Mouse (Mus musculus): Measurements from ENCODE around the gene Fam71f2. TPM values are rescaled to one million over a fixed set of nuclear protein-coding genes. Genes with fewer than 3 reads are reported as not detected.

Fam71f2 gene
- polyA plus RNA-seq, 1 experiment = 0.20 TPM

DNA sequence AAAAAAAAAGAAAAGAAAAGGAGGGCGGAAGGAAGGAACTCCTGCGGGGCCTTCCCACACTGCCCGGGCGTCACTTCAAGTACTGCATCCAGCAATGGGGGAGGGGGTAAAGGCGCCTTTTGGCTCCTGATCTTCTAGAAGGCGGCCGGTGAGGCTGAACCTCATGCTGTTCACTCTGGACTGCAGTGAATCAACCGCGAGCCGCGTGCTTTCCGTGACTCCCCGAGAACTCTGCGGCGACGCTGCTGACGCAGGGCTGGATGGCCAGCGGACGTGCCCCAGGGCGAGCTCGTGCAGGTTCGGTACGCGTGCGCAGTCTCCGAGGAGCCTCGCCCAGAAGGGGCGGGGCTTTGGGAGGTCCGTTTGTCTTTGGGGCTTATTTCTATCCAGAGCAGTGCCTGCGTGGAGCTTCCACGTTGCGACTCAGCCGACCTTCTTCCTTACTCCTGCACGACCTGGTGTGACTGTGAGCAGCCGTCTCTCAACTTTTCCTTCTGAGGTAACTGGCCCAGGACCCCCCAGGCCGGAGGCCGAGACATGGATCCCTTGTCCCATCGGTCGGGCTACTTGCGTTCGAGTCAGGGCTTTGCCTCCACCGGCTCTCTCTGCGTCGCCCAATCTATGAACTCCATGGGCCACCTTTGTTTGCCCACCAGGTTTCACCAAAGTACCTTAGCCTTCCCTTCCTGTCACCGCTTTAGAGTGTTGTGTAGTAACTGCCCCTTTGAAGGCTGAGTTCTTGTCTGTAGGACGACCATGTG is 6.9 kb upstream of the Fam71f2 start, which contains the start of gene Hilpda:
Hilpda (plus strand) TSS at position 177 of the 761 bp plus-strand sequence.
- no peaks in the 10 kb centered on the region for H3K36me3 ChIP-seq (ENCODE audit: control insufficient read depth, insufficient read depth, low read length)

DNA sequence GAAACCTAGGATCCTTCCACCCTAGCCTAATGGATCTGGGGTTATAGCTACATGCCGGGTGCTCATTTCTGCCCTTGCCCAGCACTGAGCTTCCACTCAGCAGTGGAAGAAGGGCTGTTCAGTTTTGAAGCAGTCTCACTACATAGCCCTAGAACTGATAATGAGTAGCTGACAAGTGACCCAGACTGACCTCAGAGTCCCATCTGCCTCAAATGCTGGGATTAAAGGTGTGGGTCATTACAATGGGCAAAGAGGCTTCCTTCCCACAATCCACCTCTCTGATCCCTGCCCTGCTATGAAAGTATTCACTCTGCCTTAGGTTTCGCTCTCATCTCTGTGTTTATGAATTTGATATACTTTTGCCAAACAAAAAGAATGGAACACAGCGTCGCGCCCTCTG is 2.6 kb upstream of the Fam71f2 start:
- H3K36me3 ChIP-seq (ENCODE audit: control insufficient read depth, insufficient read depth, low read length) = no peaks in the 10 kb centered on the region
- H3K4me1 ChIP-seq (ENCODE audit: control insufficient read depth, insufficient read depth, insufficient read length, low read length) = peaks cover 2% of the 10 kb centered on the region; the same call in 1 of the 2 replicates
- no peak overlapping the region for H3K4me3 ChIP-seq (ENCODE audit: low read depth, low read length)
- H3K27ac ChIP-seq (ENCODE audit: insufficient read depth, low read depth, low read length) = no peak overlapping the region
- 90% methylated on average over 5 of the region's 5 CpGs for WGBS
- no peak for TF ChIP-seq CTCF (IDR thresholded peaks at IDR 0.05; ENCODE audit: extremely low read depth, insufficient read length, insufficient replicate concordance, low read depth, low read length)
- no peak for TF ChIP-seq POLR2A (IDR thresholded peaks at IDR 0.05; ENCODE audit: low read depth, low read length)
- no peaks in the 10 kb centered on the region for H3K27me3 ChIP-seq (ENCODE audit: control insufficient read depth, insufficient read depth, low read length)

More for the DNA sequence above, 6.9 kb upstream of the Fam71f2 start, which contains the start of gene Hilpda:
- Histone ChIP-seq H3K27ac (ENCODE audit: insufficient read depth, low read depth, low read length) (peak within 1 kb of the TSS; percentile 51; the same call in 1 of the 2 replicates), H3K27me3 (ENCODE audit: control insufficient read depth, insufficient read depth, low read length) (no peaks in the 10 kb centered on the region), H3K4me3 (ENCODE audit: low read depth, low read length) (peak within 1 kb of the TSS; percentile 81), H3K4me1 (ENCODE audit: control insufficient read depth, insufficient read depth, insufficient read length, low read length) (peaks cover 4% of the 10 kb centered on the region)
- WGBS = under 1% methylated on average over 46 of the region's 46 CpGs
- TF ChIP-seq CTCF (IDR thresholded peaks at IDR 0.05; ENCODE audit: extremely low read depth, insufficient read length, insufficient replicate concordance, low read depth, low read length) = 0 out of 2 replicates have a peak, but pooled peaks have one; percentile 10
- peak; percentile 54 for TF ChIP-seq POLR2A (IDR thresholded peaks at IDR 0.05; ENCODE audit: low read depth, low read length)

DNA sequence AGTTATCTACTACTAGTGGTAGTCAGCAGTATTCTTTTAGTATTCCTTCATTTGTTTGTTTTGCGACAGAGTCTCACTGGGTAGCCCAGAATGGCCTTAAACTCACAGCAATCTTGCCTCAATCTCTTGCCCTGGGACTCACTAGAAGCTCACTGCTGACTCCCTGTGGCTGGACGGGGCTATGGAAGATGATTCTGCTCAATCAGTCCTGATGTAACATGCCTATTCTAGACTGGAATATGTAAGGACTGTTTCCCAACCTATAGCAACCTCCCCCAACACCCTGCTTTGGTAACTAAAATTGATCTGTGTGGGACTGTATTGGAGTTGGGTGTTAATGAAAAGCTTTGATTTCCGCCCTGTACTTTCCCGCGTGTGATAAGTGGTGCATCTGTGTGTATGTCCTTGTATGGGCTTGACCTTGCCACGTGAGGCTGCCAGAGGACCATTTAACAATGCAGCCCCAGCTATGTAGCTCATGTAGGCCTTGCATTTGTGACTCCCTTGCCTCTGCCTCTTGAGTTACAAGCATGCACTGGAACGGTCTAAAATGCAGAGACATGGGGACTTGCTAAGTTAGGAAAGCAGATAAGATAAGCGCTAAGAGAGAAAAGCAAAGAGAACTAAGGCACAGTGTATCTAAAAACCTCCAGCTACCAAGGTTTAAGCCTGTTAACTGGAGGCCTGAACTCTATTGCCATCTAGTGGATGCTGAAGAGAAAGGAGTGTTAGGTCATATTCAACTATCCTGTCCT is 703 bp upstream of the Fam71f2 start:
- WGBS = 22% methylated on average over 8 of the region's 8 CpGs
- Histone ChIP-seq H3K27me3 (ENCODE audit: control insufficient read depth, insufficient read depth, low read length) (no peaks in the 10 kb centered on the region), H3K4me3 (ENCODE audit: low read depth, low read length) (no peak overlapping the region), H3K4me1 (ENCODE audit: control insufficient read depth, insufficient read depth, insufficient read length, low read length) (no peaks in the 10 kb centered on the region), H3K27ac (ENCODE audit: insufficient read depth, low read depth, low read length) (no peak overlapping the region), H3K36me3 (ENCODE audit: control insufficient read depth, insufficient read depth, low read length) (no peaks in the 10 kb centered on the region)
- TF ChIP-seq POLR2A (IDR thresholded peaks at IDR 0.05; ENCODE audit: low read depth, low read length) = no peak
- no peak; the same call in 1 of the 2 replicates for TF ChIP-seq CTCF (IDR thresholded peaks at IDR 0.05; ENCODE audit: extremely low read depth, insufficient read length, insufficient replicate concordance, low read depth, low read length)

DNA sequence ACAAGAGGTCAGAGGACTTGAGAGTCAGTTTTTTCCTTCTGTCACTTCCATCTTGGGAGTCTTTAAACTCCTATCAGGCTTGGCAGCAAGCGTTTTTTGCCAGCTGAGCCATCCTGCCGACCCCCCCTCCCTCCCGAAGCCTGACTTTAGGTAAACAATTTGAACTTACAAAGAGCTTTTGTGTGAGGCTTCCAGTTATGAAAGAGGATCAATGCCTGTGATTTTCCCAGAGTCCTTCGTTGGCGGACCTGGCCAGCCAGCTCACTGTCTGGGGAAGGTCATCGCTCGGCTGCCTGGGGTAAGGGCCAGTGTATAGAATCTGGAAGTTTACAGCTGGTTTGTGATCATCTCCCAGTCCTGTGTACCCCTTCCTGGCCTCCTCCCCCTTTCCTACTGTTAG is 1.3 kb downstream of the Fam71f2 start:
- WGBS = 55% methylated on average over 7 of the region's 7 CpGs
- no peaks in the 10 kb centered on the region for H3K36me3 ChIP-seq (ENCODE audit: control insufficient read depth, insufficient read depth, low read length)
- H3K27me3 ChIP-seq (ENCODE audit: control insufficient read depth, insufficient read depth, low read length) = no peaks in the 10 kb centered on the region
- no peak overlapping the region for H3K4me3 ChIP-seq (ENCODE audit: low read depth, low read length)
- no peak for TF ChIP-seq POLR2A (IDR thresholded peaks at IDR 0.05; ENCODE audit: low read depth, low read length)
- TF ChIP-seq CTCF (IDR thresholded peaks at IDR 0.05; ENCODE audit: extremely low read depth, insufficient read length, insufficient replicate concordance, low read depth, low read length) = no peak
- no peaks in the 10 kb centered on the region for H3K4me1 ChIP-seq (ENCODE audit: control insufficient read depth, insufficient read depth, insufficient read length, low read length)
- H3K27ac ChIP-seq (ENCODE audit: insufficient read depth, low read depth, low read length) = no peak overlapping the region

DNA sequence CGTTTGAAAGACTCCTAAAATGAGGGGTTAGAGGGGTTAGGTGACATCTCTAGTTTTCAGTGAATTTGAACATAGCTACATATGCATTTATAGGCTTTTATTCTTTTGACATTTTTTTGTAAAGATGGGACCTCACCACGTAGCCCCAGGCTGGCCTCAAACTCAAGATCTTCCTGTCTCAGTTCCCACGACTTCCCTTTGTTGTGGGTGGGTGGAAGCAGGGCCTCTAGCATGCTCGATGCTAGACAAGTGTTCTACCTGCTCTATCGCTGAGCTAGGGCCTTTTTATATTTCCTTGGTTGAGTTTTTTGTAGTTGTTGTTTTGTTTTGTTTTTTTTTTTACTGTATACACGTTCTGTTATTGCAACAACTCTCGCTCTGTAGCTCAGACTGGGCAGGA is 7.5 kb downstream of the Fam71f2 start:
- Histone ChIP-seq H3K4me3 (ENCODE audit: low read depth, low read length) (no peak overlapping the region), H3K4me1 (ENCODE audit: control insufficient read depth, insufficient read depth, insufficient read length, low read length) (no peaks in the 10 kb centered on the region), H3K27ac (ENCODE audit: insufficient read depth, low read depth, low read length) (no peak overlapping the region), H3K36me3 (ENCODE audit: control insufficient read depth, insufficient read depth, low read length) (no peaks in the 10 kb centered on the region), H3K27me3 (ENCODE audit: control insufficient read depth, insufficient read depth, low read length) (no peaks in the 10 kb centered on the region)
- WGBS = 75% methylated on average over 7 of the region's 7 CpGs
- TF ChIP-seq POLR2A (IDR thresholded peaks at IDR 0.05; ENCODE audit: low read depth, low read length) (no peak), CTCF (IDR thresholded peaks at IDR 0.05; ENCODE audit: extremely low read depth, insufficient read length, insufficient replicate concordance, low read depth, low read length) (no peak)

DNA sequence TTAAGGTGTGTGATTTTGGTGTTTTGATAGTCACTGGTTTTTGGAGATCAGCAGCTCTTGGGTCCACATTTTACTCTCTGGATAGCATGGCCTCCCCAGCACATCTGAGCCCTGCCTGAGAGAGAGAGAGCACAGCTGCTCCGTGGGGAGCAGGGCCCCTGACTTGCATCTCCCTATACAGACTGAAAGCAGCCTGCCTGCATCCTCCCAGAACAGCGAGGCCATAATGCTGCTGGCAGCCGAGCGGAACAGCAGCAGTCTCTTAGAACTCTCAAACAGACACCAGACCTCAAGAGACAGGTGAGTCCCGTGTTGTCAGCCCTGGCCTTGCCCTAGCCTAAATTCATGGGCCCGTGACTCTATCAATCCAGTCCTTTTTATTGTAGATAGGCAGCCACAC is 8.1 kb downstream of the Fam71f2 start:
- TF ChIP-seq CTCF (IDR thresholded peaks at IDR 0.05; ENCODE audit: extremely low read depth, insufficient read length, insufficient replicate concordance, low read depth, low read length) (no peak), POLR2A (IDR thresholded peaks at IDR 0.05; ENCODE audit: low read depth, low read length) (no peak)
- WGBS = 64% methylated on average over 6 of the region's 6 CpGs
- Histone ChIP-seq H3K27me3 (ENCODE audit: control insufficient read depth, insufficient read depth, low read length) (no peaks in the 10 kb centered on the region), H3K4me1 (ENCODE audit: control insufficient read depth, insufficient read depth, insufficient read length, low read length) (no peaks in the 10 kb centered on the region), H3K36me3 (ENCODE audit: control insufficient read depth, insufficient read depth, low read length) (no peaks in the 10 kb centered on the region), H3K27ac (ENCODE audit: insufficient read depth, low read depth, low read length) (no peak overlapping the region), H3K4me3 (ENCODE audit: low read depth, low read length) (no peak overlapping the region)

DNA sequence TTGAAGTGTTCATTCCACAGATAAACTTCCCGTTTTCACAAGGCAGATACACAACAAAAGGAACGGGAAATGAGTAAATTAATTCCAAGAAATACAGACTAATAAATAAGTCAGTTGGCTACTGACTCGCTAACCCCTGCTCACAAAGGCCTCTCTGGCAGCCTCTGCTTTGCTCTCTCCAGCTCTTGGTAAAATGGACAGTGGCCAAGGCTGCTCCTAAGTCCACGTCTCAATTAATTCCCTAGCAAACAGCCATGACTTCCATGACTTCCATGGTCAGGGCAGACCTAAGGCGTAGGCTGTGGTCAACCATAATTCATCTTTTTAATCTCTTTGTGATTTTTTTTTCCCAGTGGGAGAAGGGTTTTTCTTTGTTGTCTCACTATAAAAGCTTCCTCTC is 8.6 kb downstream of the Fam71f2 start:
- H3K36me3 ChIP-seq (ENCODE audit: control insufficient read depth, insufficient read depth, low read length) = no peaks in the 10 kb centered on the region
- no peak for TF ChIP-seq POLR2A (IDR thresholded peaks at IDR 0.05; ENCODE audit: low read depth, low read length)
- no peak for TF ChIP-seq CTCF (IDR thresholded peaks at IDR 0.05; ENCODE audit: extremely low read depth, insufficient read length, insufficient replicate concordance, low read depth, low read length)
- no peak overlapping the region for H3K4me3 ChIP-seq (ENCODE audit: low read depth, low read length)
- H3K27me3 ChIP-seq (ENCODE audit: control insufficient read depth, insufficient read depth, low read length) = no peaks in the 10 kb centered on the region
- H3K4me1 ChIP-seq (ENCODE audit: control insufficient read depth, insufficient read depth, insufficient read length, low read length) = no peaks in the 10 kb centered on the region
- 74% methylated on average over 5 of the region's 5 CpGs for WGBS
- no peak overlapping the region for H3K27ac ChIP-seq (ENCODE audit: insufficient read depth, low read depth, low read length)
